Mouse (Mus musculus) testis, postnatal 14 days (tissue): ENCODE results near the gene 4930519P11Rik.
A peak's percentile ranks its signal among the peaks of the same experiment; 100 is the strongest.

Source experiments
- DNase-seq: peaks from one replicate; pipeline ENCODE4 v3.0.0; 2021; ENCODE audit warnings: low spot score

The 4930519P11Rik gene

DNA sequence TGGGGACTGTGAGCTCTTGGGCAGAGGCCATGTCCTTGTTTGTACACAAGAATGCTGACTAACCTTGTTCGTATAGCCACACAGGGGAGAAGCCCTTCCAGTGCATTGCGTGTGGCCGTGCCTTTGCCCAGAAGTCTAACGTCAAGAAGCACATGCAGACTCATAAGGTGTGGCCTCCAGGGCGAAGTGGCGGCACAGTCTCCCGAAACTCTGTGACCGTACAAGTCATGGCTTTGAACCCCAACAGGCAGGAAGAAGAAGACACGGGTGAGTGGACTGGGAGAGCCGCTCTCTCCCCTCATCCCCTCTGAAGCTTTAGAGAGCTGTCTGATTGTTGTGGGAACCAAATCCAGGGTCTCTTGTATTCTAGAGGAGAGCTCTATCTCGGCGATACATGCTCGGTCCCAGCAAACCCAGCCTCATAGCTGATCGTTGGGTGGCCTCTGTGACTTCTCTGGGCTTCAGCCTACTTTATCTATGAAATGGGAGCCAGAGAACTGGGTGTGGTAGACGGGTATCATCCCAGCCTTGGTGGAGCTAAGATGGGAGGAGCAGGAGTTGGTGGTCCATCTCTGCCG lies 19.1 kb upstream of the 4930519P11Rik start:
- DNase-seq: no peak

DNA sequence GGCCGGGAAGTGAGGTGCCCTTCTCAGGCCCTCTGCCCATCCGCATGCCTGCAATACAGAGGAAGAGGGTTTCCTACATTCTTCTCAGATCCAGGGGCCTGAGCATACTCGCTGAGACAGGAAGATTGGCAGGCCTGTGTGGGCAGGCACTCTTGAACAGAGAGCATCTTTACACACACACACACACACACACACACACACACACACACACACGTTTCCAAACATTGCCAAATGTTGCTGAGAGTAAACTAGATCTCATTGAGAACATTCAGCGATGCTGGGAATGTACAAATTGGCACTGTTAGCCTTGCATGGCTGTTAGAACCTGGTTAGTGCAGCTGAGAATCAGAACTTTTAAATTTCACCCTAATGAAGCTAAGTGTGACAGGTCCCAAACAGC lies 17.3 kb upstream of the 4930519P11Rik start:
- DNase-seq: no peak

DNA sequence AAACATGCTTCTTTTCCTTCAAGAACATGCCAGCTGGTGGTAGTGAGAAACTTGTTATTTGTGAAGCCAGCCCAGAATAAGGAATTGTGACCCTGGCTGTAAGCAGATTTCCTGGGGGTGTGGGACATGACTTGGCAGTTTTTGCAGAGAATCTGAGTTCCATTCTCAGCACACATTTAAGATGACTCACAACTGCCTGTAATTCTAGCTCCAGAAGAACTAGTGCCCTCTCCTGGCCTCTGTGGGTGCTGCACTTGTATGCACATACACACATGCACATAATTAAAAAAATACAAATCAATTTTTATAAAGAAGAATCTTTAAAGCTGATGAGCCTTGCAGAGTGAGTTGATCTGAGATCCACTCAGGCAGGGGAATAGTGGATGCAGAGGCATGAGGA lies 10.9 kb upstream of the 4930519P11Rik start:
- no peak for DNase-seq

DNA sequence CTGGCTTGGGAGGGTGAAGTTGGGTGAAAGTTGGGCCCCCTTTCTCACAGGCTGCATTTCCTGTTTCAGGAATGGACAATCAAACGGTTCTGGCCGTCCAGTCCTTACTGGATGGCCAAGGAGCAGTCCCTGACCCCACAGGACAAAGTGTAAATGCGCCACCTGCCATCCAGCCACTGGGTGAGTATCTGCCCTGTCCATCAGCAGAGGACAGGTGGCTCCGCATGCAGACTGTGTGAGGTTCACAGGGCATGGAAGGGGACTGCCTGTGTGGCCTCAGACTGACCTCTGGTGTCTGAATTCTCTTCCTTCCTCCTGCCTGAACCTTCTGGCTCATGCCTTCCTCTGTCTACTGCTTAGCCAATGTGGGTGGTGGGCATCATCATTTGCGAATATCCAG lies 8.4 kb upstream of the 4930519P11Rik start:
- no peak for DNase-seq

DNA sequence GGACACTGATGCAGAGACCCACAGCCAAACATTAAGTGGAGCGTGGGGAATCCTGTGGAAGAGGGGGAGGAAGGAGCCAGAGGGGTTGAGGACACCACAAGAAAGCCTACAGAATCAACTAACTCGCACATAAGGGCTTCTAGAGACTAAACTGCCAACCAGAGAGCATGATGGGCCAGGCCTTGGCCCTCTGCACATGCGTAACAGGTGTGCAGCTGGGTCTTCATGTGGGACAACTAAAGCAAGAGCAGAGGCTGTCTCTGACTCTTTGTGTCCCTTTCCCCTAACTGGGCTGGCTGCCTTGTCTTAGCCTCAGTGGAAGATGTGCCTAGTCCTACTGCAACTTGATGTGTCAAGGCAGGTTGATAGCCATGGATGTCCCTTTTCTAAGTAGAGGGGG lies 3.8 kb upstream of the 4930519P11Rik start:
- no peak for DNase-seq

DNA sequence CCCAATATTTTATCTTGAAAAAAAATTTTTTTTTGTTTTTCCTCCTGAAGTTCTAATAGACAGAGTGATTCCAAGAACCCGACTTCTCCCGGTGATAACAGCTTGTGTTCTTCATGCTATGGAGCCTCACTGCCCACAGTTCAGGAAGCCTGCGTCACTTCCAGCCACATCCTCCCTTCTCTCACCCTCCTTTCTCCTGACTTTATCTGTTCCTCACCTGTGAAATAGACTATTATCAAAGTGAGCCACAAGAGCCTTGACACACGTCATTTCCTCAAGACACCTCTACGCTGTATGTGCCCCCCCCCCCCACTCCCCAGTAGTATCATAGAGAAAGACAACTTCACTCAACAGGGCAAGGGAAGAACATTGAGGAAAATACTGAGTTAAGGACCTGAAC lies 2.4 kb upstream of the 4930519P11Rik start:
- no peak for DNase-seq

DNA sequence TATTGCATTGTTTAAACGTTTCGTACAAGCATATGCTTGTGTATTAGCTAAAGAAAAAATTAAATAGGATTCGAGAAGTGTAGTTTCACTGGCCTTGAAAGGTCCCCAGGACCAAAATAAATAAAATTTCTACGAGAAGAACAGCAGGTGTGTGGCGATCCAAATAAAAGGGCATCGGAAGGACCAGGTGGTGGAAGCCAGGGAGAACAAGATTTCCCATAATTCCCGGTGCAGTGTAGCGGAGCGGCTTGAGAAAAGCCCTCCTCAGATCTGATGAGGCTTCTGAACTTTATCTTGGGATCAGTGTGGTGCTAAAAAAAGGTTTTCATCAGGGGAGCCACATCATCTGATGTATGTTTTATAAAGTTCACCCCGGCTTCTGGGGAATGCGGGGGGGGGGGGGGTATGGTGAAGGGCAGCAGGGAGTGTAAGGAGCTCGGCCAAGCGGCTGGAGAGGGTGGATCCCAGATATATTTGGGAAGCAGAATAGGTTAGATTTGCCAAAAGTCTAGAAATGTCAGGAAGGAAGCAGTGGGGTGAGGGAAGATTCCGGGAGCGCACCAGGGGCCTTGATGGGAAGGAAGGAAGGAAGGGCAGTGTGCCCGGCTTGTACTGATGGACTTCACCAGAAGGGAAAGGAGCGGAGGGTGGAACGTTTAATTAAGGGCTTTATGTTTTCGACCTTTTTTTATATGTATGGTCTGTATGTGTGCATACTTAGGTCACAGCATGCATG lies 1.8 kb upstream of the 4930519P11Rik start:
- DNase-seq: no peak

DNA sequence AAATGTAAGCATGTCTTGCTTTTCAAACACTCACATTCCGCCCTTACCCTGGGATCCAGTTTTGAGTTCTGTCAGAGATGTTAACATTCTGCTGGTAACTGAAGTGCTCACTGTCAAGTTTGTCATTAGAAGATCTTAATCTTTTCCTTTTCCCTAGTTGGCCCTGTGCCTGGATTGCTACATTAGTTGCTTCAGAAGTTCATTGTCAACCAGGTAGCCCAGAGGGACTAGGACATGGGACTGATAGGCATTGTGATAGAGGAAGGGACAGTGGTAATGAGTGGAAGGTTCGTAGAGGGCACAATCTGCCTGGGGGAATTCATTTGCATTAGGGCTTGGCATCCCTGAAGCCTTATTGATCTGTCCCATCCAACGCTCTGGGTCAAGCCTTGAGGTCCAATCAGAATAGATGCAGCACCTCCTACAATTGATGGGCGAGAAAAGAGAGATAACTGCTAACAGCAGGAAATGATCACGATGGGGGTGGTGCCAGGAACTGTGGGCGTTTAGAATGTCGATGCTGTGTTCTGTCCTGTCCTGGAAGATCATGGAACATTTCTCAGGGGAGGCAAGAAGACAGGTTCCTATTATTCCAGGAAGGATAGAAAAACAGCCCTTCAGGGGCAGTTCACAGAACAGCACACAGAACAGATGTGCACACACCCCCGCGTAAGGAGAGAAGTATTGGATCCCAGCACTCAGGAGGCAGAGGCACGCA lies 4.0 kb downstream of the 4930519P11Rik start:
- no peak for DNase-seq

DNA sequence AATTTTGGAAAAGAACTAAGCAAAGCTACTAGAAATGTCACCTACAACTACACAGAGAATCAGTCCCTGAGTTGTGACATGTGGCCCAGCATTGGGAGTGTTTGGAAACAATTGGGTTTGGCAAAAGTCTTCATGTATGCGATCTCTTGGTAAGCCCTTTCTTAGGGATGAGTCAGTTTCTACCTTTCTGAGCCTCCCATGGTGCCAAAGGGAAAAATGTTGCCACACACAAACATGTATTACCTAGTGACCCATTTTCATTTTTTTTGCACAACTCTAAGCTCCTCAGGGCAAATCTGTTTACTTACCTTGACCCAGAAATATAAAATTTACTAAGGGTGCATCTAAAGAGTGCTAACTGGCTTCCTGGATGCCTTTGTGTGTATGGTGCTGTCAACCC lies 6.3 kb downstream of the 4930519P11Rik start:
- no peak for DNase-seq

DNA sequence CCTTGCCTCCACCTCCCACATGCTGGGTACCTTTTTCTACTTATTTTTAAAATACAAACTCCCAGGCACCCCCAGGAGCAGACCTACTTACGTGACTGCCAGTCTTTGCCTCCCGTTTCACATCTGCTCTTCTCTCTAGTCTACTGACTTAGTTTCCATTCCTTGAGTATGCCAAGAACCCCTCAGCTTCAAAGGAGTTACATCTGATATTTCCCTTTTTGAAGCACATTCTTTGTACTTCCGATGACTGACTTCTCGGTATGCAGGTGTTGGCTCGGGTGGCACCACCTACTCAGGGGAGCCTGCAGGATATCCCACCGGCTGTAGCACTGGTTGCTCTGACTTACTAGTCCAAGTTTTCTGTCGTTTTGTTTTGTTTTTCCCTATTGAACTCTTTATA lies 9.1 kb downstream of the 4930519P11Rik start:
- DNase-seq: no peak

DNA sequence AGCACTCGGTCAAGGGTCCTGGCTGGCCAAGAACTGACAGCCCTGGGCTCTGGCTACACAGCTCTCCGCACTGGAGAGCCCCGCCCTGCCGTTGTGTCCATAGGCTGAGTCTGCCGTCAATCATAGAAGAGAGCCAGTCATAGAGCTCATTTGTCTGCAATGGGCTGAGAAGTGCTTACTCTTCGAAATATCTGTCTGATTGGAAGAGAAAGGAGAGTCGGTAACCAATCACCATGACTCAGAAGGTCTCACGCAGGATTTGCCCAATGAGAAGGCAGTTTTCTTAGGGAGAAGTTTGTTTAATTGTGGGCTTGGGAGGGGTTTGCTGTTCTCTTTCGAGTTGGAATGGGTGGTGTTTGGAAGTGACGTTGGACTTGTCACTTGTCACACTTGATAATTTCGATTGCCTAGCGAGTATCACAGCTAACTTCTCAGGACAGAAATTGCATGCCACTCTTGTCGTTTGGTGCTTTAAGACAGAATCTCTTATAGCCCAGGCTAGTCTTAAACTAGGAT lies 9.5 kb downstream of the 4930519P11Rik start, which contains the start of gene Pxmp4:
Gene Pxmp4 (minus strand): TSS at position 71 of the 516 bp plus-strand sequence.
- peak; percentile 98 for DNase-seq

DNA sequence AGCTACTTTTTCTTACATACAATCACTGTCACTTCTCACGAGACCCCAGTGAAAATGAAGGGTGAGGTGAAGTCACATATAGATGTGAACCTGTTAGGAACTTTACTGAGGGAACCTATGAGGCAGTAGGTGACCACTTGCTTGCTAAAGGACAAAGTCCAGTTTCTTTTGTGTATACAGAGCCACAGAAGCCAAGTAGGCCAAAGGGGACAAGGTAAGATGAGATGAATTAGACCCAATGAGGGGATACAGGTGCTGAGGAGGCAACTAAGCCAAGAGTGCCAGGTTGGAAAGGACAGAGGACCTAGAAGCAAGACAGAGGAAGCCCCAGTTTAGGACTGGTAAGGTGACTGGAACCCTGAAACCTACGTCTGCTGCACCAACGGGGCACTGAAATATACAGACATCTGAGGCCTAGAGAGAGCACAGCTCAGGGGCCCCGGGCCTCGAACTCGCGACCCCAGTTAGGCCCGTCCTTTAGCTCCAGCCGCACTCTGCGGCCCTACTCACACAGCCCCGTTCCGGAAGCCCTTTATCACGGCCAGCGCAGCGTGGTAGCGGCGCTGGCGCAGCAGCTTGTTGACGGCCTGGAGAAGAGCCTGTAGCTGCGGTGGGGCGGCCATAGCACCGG lies 10.1 kb downstream of the 4930519P11Rik start:
- DNase-seq: no peak

DNA sequence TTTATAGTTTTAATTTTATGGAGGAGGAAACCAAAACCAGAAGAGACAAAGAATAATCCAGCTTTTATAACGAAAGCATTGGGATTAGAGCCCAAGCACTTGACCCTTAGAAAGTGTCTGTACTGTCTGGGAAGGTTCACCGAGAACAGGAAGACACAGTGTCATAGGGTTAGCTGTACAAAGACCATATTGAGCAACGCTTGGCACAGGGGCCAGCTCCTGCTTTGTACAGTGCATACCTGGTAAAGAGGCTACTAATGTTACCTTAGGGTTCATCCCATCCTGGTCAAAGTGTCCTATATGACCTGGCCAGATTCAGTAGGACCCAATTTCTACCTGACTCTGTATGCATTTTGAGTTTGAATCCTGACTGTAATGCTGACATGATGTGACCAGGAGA lies 11.9 kb downstream of the 4930519P11Rik start:
- DNase-seq: no peak

DNA sequence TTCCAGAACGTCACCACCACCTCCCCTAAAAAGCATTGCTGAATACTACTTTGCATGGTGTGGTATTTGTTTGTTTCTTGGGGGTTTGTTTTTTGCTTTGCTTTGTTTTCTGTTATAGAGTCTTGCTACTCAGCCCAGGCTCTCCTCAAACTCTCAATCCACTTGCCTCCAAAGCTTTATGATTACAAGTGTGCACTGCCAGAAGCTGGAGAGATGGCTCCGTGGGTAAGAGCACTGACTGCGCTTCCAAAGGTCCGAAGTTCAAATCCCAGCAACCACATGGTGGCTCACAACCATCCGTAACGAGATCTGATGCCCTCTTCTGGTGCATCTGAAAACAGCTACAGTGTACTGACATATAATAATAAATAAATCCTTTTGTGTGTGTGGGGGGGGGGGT lies 12.7 kb downstream of the 4930519P11Rik start:
- no peak for DNase-seq

DNA sequence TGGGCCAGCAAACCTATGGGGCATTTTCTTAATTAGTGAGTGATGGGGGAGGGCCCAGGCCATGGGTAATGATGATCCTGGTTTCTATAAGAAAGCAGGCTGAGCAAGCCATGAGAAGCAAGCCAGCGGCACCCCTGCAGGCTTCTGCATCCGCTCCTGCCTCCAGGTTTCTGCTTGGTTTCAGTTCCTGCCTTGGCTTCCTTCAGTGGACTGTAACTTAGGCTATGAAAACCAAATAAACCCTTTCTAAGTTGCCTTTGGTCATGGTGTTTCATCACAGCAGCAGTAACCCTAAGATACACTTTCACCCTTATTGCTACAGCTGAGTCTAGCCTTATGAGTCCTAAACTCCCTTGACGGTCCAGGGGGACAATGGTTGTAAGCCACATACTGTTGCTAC lies 15.8 kb downstream of the 4930519P11Rik start:
- DNase-seq: no peak

DNA sequence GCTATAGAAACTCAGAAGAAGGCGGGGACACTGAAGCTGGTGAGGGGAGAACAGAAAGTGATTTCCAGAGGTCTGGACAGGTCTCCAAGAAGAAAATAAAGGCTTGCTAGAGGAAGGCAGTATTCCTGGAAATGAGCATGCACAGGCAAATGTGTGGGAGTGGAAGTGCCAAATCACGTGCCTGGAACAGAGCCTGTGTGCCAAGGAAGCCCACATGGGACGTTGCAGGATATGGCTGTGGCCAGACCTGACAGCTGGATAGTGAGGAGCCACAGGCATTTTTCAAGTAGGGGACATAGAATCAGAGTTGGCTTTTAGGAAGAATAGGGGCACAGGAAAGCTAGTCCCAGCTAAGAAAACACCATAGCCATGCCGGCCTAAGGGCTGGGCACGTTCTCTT lies 17.5 kb downstream of the 4930519P11Rik start:
- no peak for DNase-seq

DNA sequence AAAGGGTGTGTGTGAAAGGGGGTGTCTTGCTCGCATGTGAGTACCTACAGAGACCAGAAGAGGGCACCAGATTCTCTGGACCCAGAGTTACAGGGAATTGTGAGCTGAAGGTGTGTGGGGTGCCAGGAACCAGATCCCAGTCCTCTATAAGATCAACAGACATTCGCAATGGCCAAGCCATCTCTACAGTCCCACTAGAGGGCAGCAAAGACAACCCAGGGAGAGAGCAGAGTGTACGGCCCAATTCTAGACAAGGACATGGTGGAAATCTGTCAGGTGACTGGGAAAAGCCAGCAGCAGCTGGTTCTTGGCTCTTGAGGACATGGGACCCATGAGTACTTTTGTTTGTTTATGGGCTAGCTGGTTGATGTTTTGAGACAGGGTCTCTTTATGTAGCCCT lies 20.2 kb downstream of the 4930519P11Rik start:
- DNase-seq: no peak

DNA sequence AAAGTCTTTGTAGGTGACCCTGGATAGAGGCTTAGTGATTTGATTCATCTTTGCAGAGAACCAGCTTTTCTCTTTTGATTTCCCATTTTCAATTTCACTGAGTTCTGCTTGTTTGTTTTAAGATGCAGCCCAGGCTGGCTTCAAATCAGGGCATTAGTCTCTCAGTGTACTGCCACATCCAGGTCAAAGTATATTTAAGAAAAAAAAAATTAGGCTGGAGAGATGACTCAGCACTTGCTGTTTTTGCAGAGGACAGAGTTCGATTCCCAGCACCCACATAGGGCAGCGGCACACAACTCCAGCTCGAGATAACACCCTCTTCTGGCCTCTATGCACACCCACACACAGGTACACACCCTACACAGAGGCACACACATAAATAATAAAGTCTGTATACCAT lies 22.0 kb downstream of the 4930519P11Rik start:
- no peak for DNase-seq

DNA sequence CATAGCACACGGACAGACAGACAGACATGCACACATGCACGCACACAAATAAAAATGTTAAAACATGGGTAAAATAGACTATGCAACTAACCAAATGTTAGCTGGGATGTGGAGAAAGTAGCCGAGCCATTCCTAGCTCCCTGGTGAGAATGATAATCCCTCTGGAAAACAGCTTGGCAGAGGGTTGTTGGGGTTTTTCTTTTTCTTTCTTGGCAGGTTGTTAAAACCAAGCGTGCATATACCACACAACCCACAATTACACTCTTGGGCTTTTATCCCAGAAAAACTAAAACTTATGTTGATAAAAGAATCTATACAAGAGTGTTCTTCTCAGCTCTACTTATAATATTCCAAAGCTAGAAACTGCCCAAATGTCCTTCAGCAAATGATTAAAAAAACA lies 24.2 kb downstream of the 4930519P11Rik start:
- DNase-seq: no peak

DNA sequence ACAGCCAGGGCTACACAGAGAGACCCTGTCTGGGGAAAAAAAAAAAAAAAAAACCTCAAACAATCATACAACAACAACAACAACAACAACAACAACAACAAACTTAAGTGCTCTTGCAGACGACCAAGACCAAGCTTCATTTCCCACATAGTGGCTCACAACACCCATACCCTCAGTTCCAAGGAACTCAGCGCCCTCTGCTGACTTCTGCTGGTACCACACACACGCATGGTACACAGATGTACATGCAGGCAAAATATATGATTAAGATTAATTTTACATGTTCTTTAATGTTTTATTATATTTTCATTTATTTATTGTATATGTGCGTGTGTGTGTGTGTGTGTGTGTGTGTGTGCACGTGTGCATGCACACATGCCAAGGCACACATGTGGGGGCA lies 26.8 kb downstream of the 4930519P11Rik start:
- DNase-seq: no peak

DNA sequence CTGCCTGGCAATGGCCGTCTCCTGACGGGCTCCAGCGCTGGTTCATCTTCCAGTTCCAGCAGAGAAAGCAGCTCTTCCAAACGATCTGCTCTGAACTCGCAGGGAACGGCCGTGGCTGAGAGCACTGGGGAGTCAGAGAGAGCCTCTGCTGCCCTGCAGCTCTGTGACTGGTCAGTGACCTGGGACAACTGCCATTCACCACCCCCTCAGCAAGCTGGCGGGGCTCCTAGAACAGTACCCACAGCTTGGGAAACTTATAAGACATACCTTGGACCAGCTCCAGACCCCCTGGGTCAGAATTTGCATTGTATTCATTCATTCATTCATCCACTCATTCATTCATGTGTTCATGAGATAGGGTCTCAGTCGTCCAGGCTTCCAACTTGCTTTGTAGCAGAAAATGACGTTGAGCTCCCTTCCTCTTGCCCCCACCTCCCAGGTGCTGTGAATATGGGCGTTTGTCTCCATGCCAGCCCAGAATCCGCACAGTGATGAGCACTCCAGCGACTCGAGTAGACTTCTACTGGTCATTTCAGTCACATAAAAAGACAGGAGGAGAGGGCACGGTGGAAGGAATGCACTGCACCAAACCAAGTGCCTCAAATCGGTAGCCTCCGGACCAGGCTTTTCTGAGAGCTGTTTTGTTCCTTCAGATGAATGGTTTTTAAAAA lies 28.2 kb downstream of the 4930519P11Rik start:
- DNase-seq: no peak
